Mouse (Mus musculus) lung, postnatal 36 days (tissue): ENCODE measurements around the gene Tspan4.
A peak's percentile ranks its signal among the peaks of the same experiment; 100 is the strongest.

Experiments
- DNase-seq: peaks from one replicate; pipeline ENCODE4 v3.0.0; 2022; ENCODE audit warnings: mixed read lengths

Tspan4 gene

GRCm38 (mm10) chr7:141477578-141478269 lies 2.7 kb downstream of the Tspan4 start:
- DNase-seq = no peak

- no peak for DNase-seq
Measured at GRCm38 (mm10) chr7:141478270-141478748, 3.3 kb downstream of the Tspan4 start.

- DNase-seq = peak; percentile 84
Measured at GRCm38 (mm10) chr7:141480842-141481497, 5.9 kb downstream of the Tspan4 start.

DNA sequence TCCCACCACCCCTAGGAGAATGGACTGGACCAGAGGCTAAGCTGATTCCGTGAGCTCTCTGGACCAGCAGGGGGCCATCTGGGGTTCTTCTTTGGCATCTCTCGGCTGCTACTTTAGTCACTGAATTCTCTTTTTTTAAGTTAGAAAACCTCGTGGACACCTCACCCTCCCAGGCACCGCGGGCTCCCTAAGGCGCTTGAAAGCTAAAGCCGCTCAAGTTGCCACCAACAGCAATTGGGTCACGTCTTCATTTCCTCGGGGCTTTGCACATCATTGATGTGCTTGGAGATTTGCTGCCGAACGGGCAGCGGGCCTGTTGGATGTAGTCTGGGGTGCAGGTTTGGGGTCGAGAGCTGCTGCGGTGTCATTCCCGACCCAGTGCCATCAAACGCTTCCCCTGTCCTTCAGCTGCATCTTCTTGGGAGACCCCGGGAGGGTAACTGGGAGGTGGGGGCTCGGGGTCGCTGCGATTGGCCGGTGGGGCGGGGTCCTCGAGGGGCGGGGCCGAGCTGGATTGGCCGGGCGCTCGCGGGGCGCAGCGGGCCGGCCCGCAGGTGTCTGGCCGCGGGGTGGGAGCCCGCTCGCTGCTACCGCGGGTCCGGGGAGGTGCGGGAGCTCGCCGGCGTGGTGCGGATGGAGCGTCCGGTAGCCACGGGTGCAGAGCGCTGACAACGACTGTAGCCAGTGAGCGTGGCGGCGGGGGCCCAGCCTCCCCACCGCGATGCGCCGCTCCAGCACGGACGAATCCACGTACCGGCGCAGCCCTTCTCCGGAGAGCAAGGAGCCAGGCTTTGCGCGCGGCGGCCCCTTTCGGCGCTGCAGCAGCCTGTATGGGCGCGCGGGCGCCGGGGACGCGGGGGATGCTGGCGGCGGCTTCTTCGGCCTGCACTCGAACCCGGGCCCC lies 6.7 kb downstream of the Tspan4 start:
- peak; percentile 70 for DNase-seq

DNA sequence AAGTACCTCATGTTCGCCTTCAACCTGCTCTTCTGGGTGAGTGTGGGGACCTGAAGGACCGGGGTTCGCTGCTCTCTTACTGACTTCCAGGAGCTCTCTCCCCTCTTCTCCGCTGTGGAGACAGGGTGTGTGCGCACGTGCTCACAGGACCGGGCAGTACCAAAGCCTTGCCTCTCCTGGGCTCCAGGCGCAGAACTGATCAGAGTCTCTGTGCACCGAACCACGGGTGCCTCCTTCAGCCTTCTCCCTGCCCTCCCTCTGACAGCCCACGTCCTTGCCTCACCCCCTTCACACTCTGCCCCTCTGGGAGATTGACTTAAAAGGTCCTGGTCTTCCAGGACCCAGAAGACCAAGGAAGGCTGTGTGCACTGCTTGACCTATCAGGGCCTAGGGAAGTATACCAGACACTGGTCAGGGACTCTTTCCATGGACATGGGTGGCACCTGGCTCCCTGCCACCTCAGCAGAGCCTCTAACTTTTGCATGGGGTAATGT lies 7.5 kb downstream of the Tspan4 start:
- DNase-seq = no peak

DNA sequence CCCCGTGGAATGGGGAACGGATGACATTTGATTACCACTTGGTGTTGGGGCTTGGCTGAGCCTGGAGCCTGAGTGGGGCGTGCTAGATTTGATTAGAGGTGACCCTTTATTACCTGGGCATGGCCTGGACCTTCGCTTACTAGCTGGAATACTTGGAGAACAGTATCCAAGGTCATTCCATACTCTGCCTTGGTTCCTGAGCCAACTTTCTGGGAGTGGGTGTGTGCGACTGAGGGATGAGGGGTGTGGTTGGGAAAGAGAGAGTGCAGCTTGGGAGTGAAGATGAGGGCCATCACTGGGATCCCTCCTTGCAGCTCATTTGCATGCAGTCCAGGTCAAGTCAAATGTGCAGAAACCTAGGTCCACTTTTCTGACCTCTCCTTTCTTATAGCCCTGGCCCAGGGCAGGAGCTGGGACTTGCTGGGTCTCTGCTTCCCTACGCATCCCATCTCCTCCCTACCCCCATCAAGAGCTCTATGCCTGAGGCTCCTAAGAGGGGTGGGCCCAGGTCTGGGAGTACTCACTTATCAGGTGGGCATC lies 8.1 kb downstream of the Tspan4 start:
- no peak for DNase-seq

DNA sequence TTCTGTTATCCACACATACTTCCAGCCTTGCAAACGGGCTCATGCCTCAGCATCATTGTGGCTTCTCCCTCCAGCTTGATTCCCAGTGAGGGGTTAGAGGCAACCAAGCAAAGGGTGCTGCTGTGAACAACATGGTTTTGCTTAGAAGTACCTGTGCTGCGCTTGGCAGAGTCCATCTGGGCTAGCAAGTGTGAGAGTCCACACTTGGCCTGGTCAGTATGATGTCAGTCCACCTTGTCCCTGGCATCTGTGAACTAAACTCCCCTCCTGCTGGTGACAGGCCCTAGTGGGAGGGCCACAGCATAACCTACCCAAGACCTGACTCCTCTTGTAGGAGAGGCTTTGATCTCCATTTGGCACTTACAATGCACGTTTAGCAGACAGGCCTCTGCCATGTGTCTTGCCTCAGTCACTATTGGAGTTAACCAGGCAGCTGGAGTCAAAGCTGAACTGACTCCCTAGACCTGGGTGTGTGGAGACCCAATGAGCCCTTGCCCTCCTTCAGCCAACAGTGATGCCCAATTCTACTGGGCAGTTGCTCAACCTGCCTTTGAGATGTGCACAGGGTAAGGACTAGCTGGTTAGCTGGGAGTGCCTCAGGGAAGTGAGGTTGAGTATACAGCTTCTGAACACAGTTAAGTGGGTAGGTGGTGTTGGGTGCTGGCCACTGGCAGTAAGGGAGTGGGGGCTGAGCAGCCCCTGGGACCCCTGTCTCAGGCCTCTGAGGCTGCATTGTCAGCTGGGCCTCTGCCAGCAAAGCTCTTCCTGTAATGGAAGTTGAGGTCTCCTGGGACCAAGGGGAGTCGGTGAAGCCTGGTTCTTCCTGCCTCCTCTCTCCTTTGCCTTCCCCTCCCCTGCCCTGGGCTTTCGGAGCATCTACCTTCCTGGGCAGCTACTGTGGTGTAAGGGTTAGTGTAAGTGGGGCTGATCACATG lies 9.4 kb downstream of the Tspan4 start:
- DNase-seq = no peak

DNA sequence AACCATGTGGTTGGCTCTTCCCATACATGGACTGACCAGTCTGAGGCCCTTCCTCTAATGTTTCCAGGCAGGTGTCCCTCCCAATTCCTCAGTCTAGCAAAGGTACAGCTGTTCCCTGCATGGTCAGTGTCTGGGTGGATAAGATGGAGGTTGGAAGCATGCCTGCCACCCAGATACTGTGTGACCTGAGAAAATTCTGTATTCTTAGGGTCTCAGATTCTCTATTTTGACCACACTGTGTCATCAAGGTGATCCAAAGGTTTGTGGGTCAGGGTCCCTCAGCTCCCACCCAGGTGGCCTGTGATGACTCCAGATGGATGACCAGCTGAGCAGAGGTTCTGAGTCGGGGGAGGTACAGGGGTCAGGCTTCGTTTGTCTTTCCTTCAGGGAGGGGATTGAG lies 10.1 kb downstream of the Tspan4 start:
- no peak for DNase-seq

GRCm38 (mm10) chr7:141485606-141486005 lies 10.6 kb downstream of the Tspan4 start:
- DNase-seq = no peak

GRCm38 (mm10) chr7:141486239-141486638 lies 11.2 kb downstream of the Tspan4 start:
- DNase-seq = no peak

GRCm38 (mm10) chr7:141487141-141487540 lies 12.1 kb downstream of the Tspan4 start:
- no peak for DNase-seq

DNA sequence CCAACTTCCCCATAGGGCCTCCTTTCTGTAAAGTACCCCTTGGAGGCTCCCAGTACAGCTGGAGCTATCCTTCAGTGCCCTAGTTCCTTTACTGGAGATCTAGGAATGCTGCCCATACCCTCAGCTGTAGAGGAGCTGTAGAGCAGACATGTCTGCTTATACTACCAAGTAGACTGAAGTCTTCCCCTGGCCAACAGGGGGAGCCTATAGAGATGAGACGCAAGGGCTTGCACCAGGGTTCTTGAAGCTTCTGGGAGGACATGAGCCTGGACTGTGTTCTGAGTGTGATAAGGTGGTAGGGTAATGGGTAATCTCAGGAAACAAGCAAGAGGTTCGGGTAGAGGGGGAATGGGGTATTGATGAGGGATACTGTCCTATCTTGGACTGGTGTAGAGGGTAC lies 16.1 kb downstream of the Tspan4 start:
- DNase-seq = peak; percentile 43

DNA sequence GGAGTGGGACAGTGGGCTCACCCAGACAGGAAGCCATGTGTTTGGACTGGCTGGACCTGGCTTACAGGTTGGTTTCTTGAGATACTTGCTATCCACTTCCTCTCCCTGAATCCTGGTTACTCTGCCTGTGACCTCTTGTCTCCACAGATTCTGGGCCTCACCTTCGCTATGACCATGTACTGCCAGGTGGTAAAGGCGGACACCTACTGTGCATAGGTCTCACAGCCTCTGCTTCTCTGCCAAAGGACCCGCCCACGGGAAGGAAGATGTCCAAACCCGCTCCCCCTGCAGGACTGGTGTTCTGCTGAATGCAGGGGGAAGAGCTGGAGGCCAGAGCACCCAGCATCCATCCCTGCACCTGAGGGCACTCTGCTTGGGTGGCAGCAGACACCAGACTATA lies 17.7 kb downstream of the Tspan4 start:
- no peak for DNase-seq

GRCm38 (mm10) chr7:141493729-141494128 lies 18.7 kb downstream of the Tspan4 start:
- DNase-seq = no peak

DNA sequence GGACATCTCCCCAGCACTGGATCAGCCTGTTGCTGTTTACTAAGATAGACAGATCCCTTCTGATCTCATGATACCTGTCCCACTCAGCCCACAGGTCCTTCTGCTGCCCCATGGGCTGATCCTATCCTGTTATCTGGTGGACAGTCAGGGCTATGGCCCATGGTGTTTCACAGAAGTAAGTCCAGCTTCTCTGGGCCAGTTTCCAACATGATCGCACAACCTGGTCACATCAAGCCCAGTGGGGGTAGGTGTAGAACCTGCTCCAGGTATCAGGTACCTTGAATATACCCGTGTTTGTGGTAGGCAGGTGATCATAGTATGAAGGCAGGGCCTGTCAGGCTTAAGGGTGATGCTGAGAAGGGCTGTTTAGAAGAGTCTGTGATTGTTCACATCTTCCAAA lies 20.3 kb downstream of the Tspan4 start:
- no peak for DNase-seq

DNA sequence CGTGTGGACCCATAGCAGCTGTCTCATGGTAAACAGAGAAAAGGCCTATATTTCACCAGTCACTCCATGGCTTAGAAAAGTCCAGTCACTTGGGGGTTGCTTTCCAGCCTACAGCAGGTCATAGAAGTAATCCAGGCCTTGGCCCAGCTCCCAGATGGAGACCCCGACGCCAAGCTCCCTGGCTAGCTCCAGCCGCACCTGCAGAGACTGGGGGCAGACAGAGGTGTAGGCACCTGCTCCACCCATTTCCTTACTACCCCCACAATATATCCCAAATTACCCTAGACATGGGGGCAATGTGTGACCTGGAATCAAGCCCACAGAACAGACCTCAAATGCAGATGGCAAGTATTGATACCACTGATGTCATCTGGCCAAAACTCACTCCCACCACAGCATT lies 20.9 kb downstream of the Tspan4 start:
- DNase-seq = no peak

GRCm38 (mm10) chr7:141497600-141497999 lies 22.6 kb downstream of the Tspan4 start:
- DNase-seq = no peak

GRCm38 (mm10) chr7:141501820-141502555 lies 26.9 kb downstream of the Tspan4 start:
- no peak for DNase-seq

- DNase-seq = no peak
Measured at GRCm38 (mm10) chr7:141502556-141502905, 27.5 kb downstream of the Tspan4 start.

DNA sequence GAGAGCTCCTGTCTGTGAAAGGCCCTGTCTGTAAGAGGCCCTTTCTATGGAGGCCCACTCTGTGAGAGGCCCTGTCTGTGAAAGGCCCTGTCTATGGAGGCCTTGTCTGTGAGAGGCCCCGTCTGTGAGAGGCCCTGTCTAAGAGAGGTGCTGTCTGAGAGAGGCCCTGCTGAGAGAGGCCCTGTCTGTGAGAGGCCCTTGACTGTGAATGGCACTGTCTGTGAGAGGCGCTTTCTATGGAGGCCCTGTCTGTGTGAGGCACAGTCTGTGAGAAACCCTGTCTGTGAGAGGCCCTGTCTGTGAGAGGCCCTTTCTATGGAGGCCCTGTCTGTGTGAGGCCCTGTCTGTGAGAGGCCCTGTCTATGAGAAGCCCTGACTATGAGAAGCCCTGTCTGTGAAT lies 31.2 kb downstream of the Tspan4 start:
- no peak for DNase-seq

- no peak for DNase-seq
Measured at GRCm38 (mm10) chr7:141508160-141508559, 33.1 kb downstream of the Tspan4 start.
